Mouse (Mus musculus): Measurements from ENCODE around the gene Chaf1a.

DNA sequence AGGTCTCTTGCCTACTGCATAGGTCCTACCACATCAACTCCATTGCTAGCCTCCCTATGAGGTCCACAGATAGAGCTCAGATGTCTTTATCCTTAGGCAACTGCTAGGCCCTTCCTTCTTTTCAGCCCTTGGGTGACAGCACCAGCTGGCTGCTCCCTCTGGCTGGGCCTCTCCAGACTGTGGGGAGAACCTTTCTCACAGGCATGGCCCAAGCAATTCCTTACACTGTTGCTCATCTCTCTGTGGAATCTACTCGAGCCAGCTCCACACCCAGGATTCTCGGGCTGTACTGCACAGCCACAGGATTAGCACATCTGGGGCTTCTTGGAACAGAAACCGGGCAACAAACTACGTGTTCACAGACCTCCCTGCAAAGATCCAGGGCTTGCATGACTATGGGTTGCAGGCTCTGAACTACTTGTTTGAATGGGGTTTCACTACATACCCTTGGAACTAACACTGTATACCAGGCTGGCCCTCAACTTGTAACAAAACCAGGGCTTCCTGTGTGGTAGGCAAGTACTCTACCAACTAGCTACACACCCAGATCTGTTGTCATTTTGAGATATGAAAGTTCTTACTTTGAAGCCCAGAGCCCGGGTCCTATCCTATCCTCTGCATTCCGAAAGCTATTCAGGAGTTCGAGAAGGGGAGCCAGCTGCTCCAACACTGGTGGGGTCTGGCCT, 6.1 kb upstream of the Chaf1a start:
- TF ChIP-seq FLI1 (IDR thresholded peaks at IDR 0.05; ENCODE audit: low read length) (no peak), GATA1 (IDR thresholded peaks at IDR 0.05; ENCODE audit: borderline replicate concordance, low read length) (no peak)
